Mouse (Mus musculus) bone marrow, adult 2 months (tissue): ENCODE measurements around the gene Rfx2. TPM values are rescaled to one million over a fixed set of nuclear protein-coding genes. Genes with fewer than 3 reads are reported as not detected.

Experiments
- H3K27ac ChIP-seq: fragments of 200-500 bp; 2 replicates; pipeline ENCODE4 v1.5.1; 2012; ENCODE audit warnings: low read depth, mild to moderate bottlenecking, control low read depth, inconsistent platforms, low read length; ENCODE audit not compliant: control insufficient read depth, poor library complexity, insufficient read depth
- H3K4me1 ChIP-seq: fragments of 200-500 bp; 2 replicates; pipeline ENCODE4 v1.6.1; 2011; ENCODE audit warnings: low read length; ENCODE audit not compliant: control insufficient read depth, insufficient read depth
- H3K4me3 ChIP-seq: fragments of 200-500 bp; replicated peaks from 2 replicates; pipeline ENCODE3; 2011; ENCODE audit warnings: mild to moderate bottlenecking, low read depth, low read length, control low read depth; ENCODE audit not compliant: control insufficient read depth
- CTCF ChIP-seq: fragments of 200-500 bp; IDR thresholded peaks from 2 replicates; pipeline ENCODE4 v1.5.1; 2011; ENCODE audit warnings: low read length, control low read depth; ENCODE audit not compliant: control insufficient read depth, insufficient read depth
- POLR2A ChIP-seq: fragments of 200-500 bp; IDR thresholded peaks from 2 replicates; pipeline ENCODE4 v1.6.1; 2011; ENCODE audit warnings: low read depth, mild to moderate bottlenecking, control low read depth, low read length, borderline replicate concordance; ENCODE audit not compliant: control insufficient read depth
- WGBS: fragments of 180-500 bp; shearing (Covaris S2); methylation state at CpG from one replicate; pipeline ENCODE4 v1.1.7; 2018; 5-methylcytosine and 5-hydroxymethylcytosine counted together
- polyA plus RNA-seq: library from polyadenylated mRNA; stranded (reverse); fragments of >200 nt; gene quantifications from 2 replicates; pipeline ENCODE4 v1.2.4, GENCODE M21; 2011; ENCODE audit warnings: low replicate concordance; ENCODE audit not compliant: missing spikeins, insufficient read depth, insufficient read length

Rfx2 gene
- polyA plus RNA-seq, 1 experiment: 16.2 TPM

DNA sequence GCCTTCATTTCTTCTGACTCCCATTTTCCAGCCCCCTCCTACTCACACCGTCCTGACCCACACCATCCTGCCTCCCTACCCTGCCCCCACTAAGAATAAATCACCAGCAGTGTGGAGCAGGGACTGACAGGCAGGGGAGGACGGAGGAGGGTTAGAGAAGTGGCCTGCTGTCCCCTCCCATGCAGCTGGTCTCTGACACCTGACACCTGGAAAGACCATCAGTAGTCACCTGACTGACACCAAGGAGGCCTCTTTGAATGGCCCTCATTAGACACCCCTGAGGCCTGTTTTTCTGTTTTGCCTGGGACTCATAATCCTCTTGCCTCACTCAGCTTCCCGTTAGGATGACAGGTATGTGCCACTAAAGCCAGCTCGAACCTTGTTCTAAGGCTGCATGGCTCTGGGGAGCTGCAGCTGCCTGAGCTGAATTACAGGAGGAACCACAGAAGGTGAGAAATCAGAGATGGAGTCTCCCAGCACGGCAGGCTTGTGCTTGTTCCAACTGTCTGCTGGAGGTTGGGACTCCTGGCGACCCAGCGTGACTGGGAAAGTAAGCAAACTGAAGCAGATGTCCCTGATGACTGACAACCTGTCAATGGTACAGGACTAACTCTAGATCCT, 103.7 kb downstream of the Rfx2 start:
- no peaks in the 10 kb centered on the region for H3K4me1 ChIP-seq
- H3K27ac ChIP-seq: no peak overlapping the region
- no peak for TF ChIP-seq CTCF
- TF ChIP-seq POLR2A: no peak
- 47% methylated on average over 7 of the region's 7 CpGs for WGBS
- no peak overlapping the region for H3K4me3 ChIP-seq

Other genes with a start within 250 kb of the Rfx2 start
- 251 and 400 TPM in 2 replicates for gene Safb2, start 246.4 kb downstream of the Rfx2 start, polyA plus RNA-seq
- gene Safb, start 246.2 kb downstream of the Rfx2 start, polyA plus RNA-seq: 94.9 and 178 TPM in 2 replicates
- gene 2410015M20Rik, start 221.2 kb downstream of the Rfx2 start, polyA plus RNA-seq: 44.0 and 94.1 TPM in 2 replicates
- 407 and 414 TPM in 2 replicates for gene Rpl36, start 217.6 kb downstream of the Rfx2 start, polyA plus RNA-seq
- 19.7 and 29.5 TPM in 2 replicates for gene Lonp1, start 204.1 kb downstream of the Rfx2 start, polyA plus RNA-seq
- not detected in 2 replicates for gene Catsperd, start 202.9 kb downstream of the Rfx2 start, polyA plus RNA-seq
- gene Ranbp3, start 157.7 kb downstream of the Rfx2 start, polyA plus RNA-seq: 36.4 and 52.9 TPM in 2 replicates
- 136 and 211 TPM in 2 replicates for gene Ndufa11, start 113.2 kb downstream of the Rfx2 start, polyA plus RNA-seq
- 3.1 and 5.8 TPM in 2 replicates for gene Vmac, start 113.0 kb downstream of the Rfx2 start, polyA plus RNA-seq
- not detected in 2 replicates for gene Nrtn, start 73.5 kb downstream of the Rfx2 start, polyA plus RNA-seq
- gene Dus3l, start 66.3 kb downstream of the Rfx2 start, polyA plus RNA-seq: 15.8 and 51.0 TPM in 2 replicates
- 1.7 and 1.9 TPM in 2 replicates for gene Prr22, start 60.8 kb downstream of the Rfx2 start, polyA plus RNA-seq
- not detected in 2 replicates for gene Acsbg2, start 43.4 kb upstream of the Rfx2 start, polyA plus RNA-seq
- gene 1700061G19Rik, start 44.5 kb upstream of the Rfx2 start, polyA plus RNA-seq: 0.92 TPM in 1 of 2 replicates, not detected in the other
- 12.1 and 17.3 TPM in 2 replicates for gene Mllt1, start 104.4 kb upstream of the Rfx2 start, polyA plus RNA-seq
- gene Acer1, start 151.1 kb upstream of the Rfx2 start, polyA plus RNA-seq: not detected in 2 replicates
- gene Clpp, start 159.3 kb upstream of the Rfx2 start, polyA plus RNA-seq: 23.7 and 43.4 TPM in 2 replicates
- gene Alkbh7, start 166.3 kb upstream of the Rfx2 start, polyA plus RNA-seq: 4.4 and 11.1 TPM in 2 replicates
- not detected in 2 replicates for gene Pspn, start 169.0 kb upstream of the Rfx2 start, polyA plus RNA-seq
- 74.4 and 116 TPM in 2 replicates for gene Gtf2f1, start 180.3 kb upstream of the Rfx2 start, polyA plus RNA-seq
- gene Gm17949, start 180.5 kb upstream of the Rfx2 start, polyA plus RNA-seq: not detected in 2 replicates
- gene Khsrp, start 200.5 kb upstream of the Rfx2 start, polyA plus RNA-seq: 56.3 and 56.9 TPM in 2 replicates
- gene Slc25a41, start 210.6 kb upstream of the Rfx2 start, polyA plus RNA-seq: not detected in 2 replicates
- gene Crb3, start 228.1 kb upstream of the Rfx2 start, polyA plus RNA-seq: 2.4 TPM in 1 of 2 replicates, not detected in the other
- gene Slc25a23, start 228.8 kb upstream of the Rfx2 start, polyA plus RNA-seq: 2.8 and 8.1 TPM in 2 replicates
- gene Dennd1c, start 247.5 kb upstream of the Rfx2 start, polyA plus RNA-seq: 49.6 and 96.5 TPM in 2 replicates